Mouse (Mus musculus) liver, adult 2 months (tissue): ENCODE data around the gene Fam186a.

Source experiments
- CTCF ChIP-seq: fragments of 200-500 bp; IDR thresholded peaks from 2 replicates; pipeline ENCODE4 v1.5.1; 2011; ENCODE audit warnings: low read depth, low read length, control low read depth
- POLR2A ChIP-seq: fragments of 200-500 bp; IDR thresholded peaks from 2 replicates; pipeline ENCODE4 v1.6.1; 2011; ENCODE audit warnings: low read length, control low read depth; ENCODE audit not compliant: insufficient read depth; ENCODE audit errors: extremely low read depth

- TF ChIP-seq CTCF (no peak), POLR2A (no peak)
Observed at GRCm38 (mm10) chr15:99872543-99872942, 94.3 kb downstream of the Fam186a start.
